Mouse (Mus musculus) left cerebral cortex, postnatal 10 days (tissue): ENCODE measurements around the gene Mlxipl. TPM values are rescaled to one million over a fixed set of nuclear protein-coding genes. Genes with fewer than 3 reads are reported as not detected.

Source experiments
- DNase-seq, 2 experiments: peaks; one replicate each; pipeline ENCODE4 v3.0.0; 2021 to 2022; ENCODE audit warnings: low spot score in 2 of 2, mixed read lengths in 1 of 2; ENCODE audit errors: extremely low spot score in 1 of 2
- intact Hi-C: fragments of 180-260 bp; cut with DNase I; formaldehyde crosslinking; loops from one replicate; pipeline ENCODE4 v1.15.1; 2025
- total RNA-seq, 2 experiments: library from RNA; stranded (reverse); gene quantifications; 2 replicates each; pipeline ENCODE4 v1.2.3; 2021

Gene Mlxipl
- total RNA-seq, 2 experiments from 2014 or later, result 3.6 to 4.0 TPM

GRCm38 (mm10) chr5:135126121-135126520 is 36.4 kb downstream of the Mlxipl start:
- intact Hi-C loops, result no loop called here
- peak in 1 of 2 experiments; percentile 54 for DNase-seq

- intact Hi-C loops, result no loop called here
These were observed 38.0 kb downstream of the Mlxipl start for GRCm38 (mm10) chr5:135127669-135128068.

GRCm38 (mm10) chr5:135129747-135130146 is 40.1 kb downstream of the Mlxipl start:
- intact Hi-C loops, result no loop called here
- DNase-seq, result no peak

More at GRCm38 (mm10) chr5:135127669-135128068, 38.0 kb downstream of the Mlxipl start:
- no peak for DNase-seq

GRCm38 (mm10) chr5:135133736-135134405 is 44.2 kb downstream of the Mlxipl start:
- intact Hi-C loops, result no loop called here

GRCm38 (mm10) chr5:135134534-135134933 is 44.8 kb downstream of the Mlxipl start:
- no peak for DNase-seq
- intact Hi-C loops, result no loop called here

More at GRCm38 (mm10) chr5:135133736-135134405, 44.2 kb downstream of the Mlxipl start:
- DNase-seq, result no peak

GRCm38 (mm10) chr5:135139881-135140280 is 50.2 kb downstream of the Mlxipl start:
- intact Hi-C loops, result no loop called here
- DNase-seq, result no peak

GRCm38 (mm10) chr5:135144469-135144868 is 54.8 kb downstream of the Mlxipl start:
- intact Hi-C loops, result no loop called here
- DNase-seq, result no peak

- intact Hi-C loops, result no loop called here
- no peak for DNase-seq
These were observed 55.8 kb downstream of the Mlxipl start for GRCm38 (mm10) chr5:135145532-135145931.

- intact Hi-C loops, result no loop called here
- no peak for DNase-seq
These were observed 56.3 kb downstream of the Mlxipl start for GRCm38 (mm10) chr5:135145955-135146354.

GRCm38 (mm10) chr5:135148715-135149052 is 59.0 kb downstream of the Mlxipl start:
- intact Hi-C loops, result no loop called here
- DNase-seq, result no peak

GRCm38 (mm10) chr5:135149053-135149819 is 59.5 kb downstream of the Mlxipl start, which contains the start of gene Tbl2:
TSS of gene Tbl2 (plus strand) at chr5:135149657.
- DNase-seq, result peak; percentile 97 to 99
- intact Hi-C loops, result no loop called here

- intact Hi-C loops, result no loop called here
- no peak for DNase-seq
These were observed 60.1 kb downstream of the Mlxipl start for GRCm38 (mm10) chr5:135149820-135150178.

- intact Hi-C loops, result loop anchor here (5.0 kb wide), 1 partner anchor 36 kb away; no protein-coding TSS in a partner anchor
- DNase-seq, result no peak
These were observed 66.8 kb downstream of the Mlxipl start for GRCm38 (mm10) chr5:135156496-135156895.

GRCm38 (mm10) chr5:135161221-135161620 is 71.5 kb downstream of the Mlxipl start:
- DNase-seq, result no peak
- intact Hi-C loops, result no loop called here

GRCm38 (mm10) chr5:135161650-135162049 is 72.0 kb downstream of the Mlxipl start:
- DNase-seq, result no peak
- intact Hi-C loops, result no loop called here

- no peak for DNase-seq
- intact Hi-C loops, result no loop called here
These were observed 72.7 kb downstream of the Mlxipl start for GRCm38 (mm10) chr5:135162361-135162760.

GRCm38 (mm10) chr5:135162821-135163220 is 73.1 kb downstream of the Mlxipl start:
- DNase-seq, result no peak

GRCm38 (mm10) chr5:135166909-135167308 is 77.2 kb downstream of the Mlxipl start:
- DNase-seq, result no peak
- intact Hi-C loops, result no loop called here

More at GRCm38 (mm10) chr5:135162821-135163220, 73.1 kb downstream of the Mlxipl start:
- intact Hi-C loops, result no loop called here

GRCm38 (mm10) chr5:135167469-135167868 is 77.8 kb downstream of the Mlxipl start:
- intact Hi-C loops, result no loop called here
- no peak for DNase-seq
